Mouse (Mus musculus) heart, postnatal 0 days (tissue): Measurements from ENCODE around the gene Plce1. TPM values are rescaled to one million over a fixed set of nuclear protein-coding genes. Genes with fewer than 3 reads are reported as not detected.

Experiments
- ATAC-seq: fragments of 200-750 bp; cut with Nextera tagmentation; 2 replicates; pipeline ENCODE4 v1.8.0; 2017; ENCODE audit warnings: low read depth, moderate number of reproducible peaks, moderate library complexity; ENCODE audit not compliant: insufficient read depth
- DNase-seq: peaks from one replicate; pipeline ENCODE4 v3.0.0-alpha.2; 2016; ENCODE audit warnings: low spot score
- H3K27ac ChIP-seq: fragments of 300-500 bp; sonication (generic); 2 replicates; pipeline ENCODE4 v1.5.1; 2014; ENCODE audit warnings: low read depth, mild to moderate bottlenecking
- H3K27me3 ChIP-seq: fragments of 300-500 bp; sonication (generic); 2 replicates; pipeline ENCODE4 v1.6.1; 2014; ENCODE audit warnings: low read length, mixed read lengths; ENCODE audit not compliant: control insufficient read depth, insufficient read depth
- H3K36me3 ChIP-seq: fragments of 300-500 bp; sonication (generic); replicated peaks from 2 replicates; pipeline ENCODE4 v1.6.1; 2014; ENCODE audit warnings: low read length, mixed read lengths; ENCODE audit not compliant: control insufficient read depth, insufficient read depth
- H3K4me1 ChIP-seq: fragments of 300-500 bp; sonication (generic); 2 replicates; pipeline ENCODE4 v1.6.1; 2014; ENCODE audit warnings: antibody characterized with exemption; ENCODE audit not compliant: control insufficient read depth, insufficient read depth
- H3K4me2 ChIP-seq: fragments of 300-500 bp; sonication (generic); 2 replicates; pipeline ENCODE4 v1.6.1; 2014; ENCODE audit warnings: low read depth, mild to moderate bottlenecking, low read length, moderate library complexity
- H3K4me3 ChIP-seq: fragments of 300-500 bp; sonication (generic); 2 replicates; pipeline ENCODE4 v1.5.1; 2014; ENCODE audit warnings: low read depth, low read length
- H3K9ac ChIP-seq: fragments of 300-500 bp; sonication (generic); replicated peaks from 2 replicates; pipeline ENCODE4 v1.6.1; 2014; ENCODE audit warnings: low read depth, low read length, mixed read lengths
- H3K9me3 ChIP-seq: fragments of 300-500 bp; sonication (generic); replicated peaks from 2 replicates; pipeline ENCODE4 v1.6.1; 2016; ENCODE audit warnings: low read length; ENCODE audit not compliant: control insufficient read depth
- CTCF ChIP-seq: IDR thresholded peaks from 2 replicates; pipeline ENCODE4 v1.5.1; 2016; ENCODE audit warnings: antibody characterized with exemption, control low read depth, low read depth
- EP300 ChIP-seq: IDR thresholded peaks from 2 replicates; pipeline ENCODE4 v1.6.1; 2016; ENCODE audit warnings: antibody characterized with exemption, low read depth
- whole genome bisulfite sequencing: fragments of 180-500 bp; shearing (Covaris S2); extraction: QIAGEN DNeasy Blood & Tissue Kit; methylation state at CpG from one replicate; pipeline ENCODE4 v1.1.7; 2014; 5-methylcytosine and 5-hydroxymethylcytosine counted together
- polyA plus RNA-seq: library from polyadenylated mRNA; unstranded; fragments of >200 nt; fragmentation: Nextera tagmentation; extraction: Ambion mirVana; gene quantifications from 2 replicates; pipeline ENCODE4 v1.2.1, GENCODE M21; 2015
- total RNA-seq: library from RNA; depleted of rRNA; stranded (reverse); fragments of >200 nt; gene quantifications from 2 replicates; pipeline ENCODE4 v1.2.3, GENCODE M21; 2014; ENCODE audit warnings: low replicate concordance

Gene Plce1
- total and polyA plus RNA-seq, 2 experiments from 2014 or later, result 5.7 to 18.2 TPM

DNA sequence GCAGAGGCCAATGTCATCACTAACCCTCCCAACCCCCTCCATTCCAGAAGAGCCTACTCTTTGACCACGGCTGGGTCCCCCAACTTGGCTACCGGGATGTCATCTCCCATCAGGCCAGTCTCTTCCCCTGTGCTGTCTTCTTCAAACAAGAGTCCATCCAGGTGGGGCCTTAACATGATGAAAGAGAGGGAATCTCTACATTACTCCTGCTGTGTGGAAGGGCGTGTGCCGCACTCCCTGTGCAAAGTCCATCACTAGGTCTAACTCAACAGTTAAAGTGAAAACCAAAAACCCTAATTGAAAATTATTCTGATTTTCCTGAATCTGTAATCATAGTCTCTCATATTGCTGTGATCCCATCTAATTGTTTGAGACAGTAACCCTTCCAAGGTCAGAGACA lies 240.9 kb downstream of the Plce1 start:
- Histone ChIP-seq H3K4me3 (no peak overlapping the region), H3K27me3 (no peaks in the 10 kb centered on the region), H3K27ac (no peak overlapping the region), H3K4me1 (no peaks in the 10 kb centered on the region), H3K36me3 (peaks cover 37% of the 10 kb centered on the region), H3K4me2 (no peak overlapping the region), H3K9me3 (no peaks in the 10 kb centered on the region), H3K9ac (no peak overlapping the region)
- ATAC-seq (no peak), DNase-seq (no peak)
- 86% methylated on average over 4 of the region's 4 CpGs for WGBS
- TF ChIP-seq CTCF (no peak), EP300 (no peak)

DNA sequence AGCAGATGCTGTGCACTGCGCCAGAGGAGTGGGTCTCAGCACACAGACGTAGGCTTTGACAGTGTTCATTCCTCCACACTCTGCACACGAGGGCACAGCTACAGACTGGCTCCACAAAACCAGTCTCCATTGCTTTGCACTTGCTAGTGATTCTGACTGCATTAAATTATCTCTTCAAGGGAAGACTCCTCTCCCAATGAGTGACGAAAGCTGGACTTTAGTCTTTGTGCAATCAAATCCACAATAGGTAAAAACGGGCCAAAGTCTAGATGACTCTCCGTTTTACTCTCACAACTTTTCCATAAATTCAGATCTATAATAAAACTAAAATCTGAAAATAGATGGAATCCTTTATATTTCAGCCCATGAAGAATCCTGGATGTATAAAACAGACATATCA lies 242.1 kb downstream of the Plce1 start:
- 87% methylated on average over 6 of the region's 6 CpGs for WGBS
- H3K27ac ChIP-seq, result no peak overlapping the region
- no peaks in the 10 kb centered on the region for H3K4me1 ChIP-seq
- no peaks in the 10 kb centered on the region for H3K27me3 ChIP-seq
- H3K4me2 ChIP-seq, result no peak overlapping the region
- peaks cover 35% of the 10 kb centered on the region for H3K36me3 ChIP-seq
- no peak overlapping the region for H3K4me3 ChIP-seq
- H3K9me3 ChIP-seq, result no peaks in the 10 kb centered on the region
- H3K9ac ChIP-seq, result no peak overlapping the region
- ATAC-seq, result no peak
- DNase-seq, result no peak
- no peak for TF ChIP-seq CTCF
- TF ChIP-seq EP300, result no peak

DNA sequence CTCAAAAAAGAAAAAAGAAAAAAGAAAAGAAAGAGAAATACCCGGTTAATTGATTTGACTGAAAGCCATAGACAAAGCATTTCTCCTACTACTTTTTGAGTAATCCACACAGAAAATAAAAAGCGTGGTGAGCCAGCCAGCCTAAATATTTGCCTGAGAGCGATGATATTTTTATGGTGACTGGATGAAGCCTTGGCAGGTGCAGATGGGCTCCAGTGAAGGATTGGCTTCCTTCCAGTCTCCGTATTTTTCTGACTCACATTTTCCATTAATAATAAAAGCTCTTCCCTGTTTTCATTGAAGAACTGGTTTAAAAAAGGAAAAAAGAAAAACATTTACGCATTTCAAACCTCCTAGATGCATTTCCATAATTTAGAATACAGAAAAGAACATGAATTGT lies 243.1 kb downstream of the Plce1 start:
- Histone ChIP-seq H3K9ac (no peak overlapping the region), H3K27me3 (no peaks in the 10 kb centered on the region), H3K4me3 (no peak overlapping the region), H3K9me3 (no peaks in the 10 kb centered on the region), H3K4me2 (no peak overlapping the region), H3K36me3 (peaks cover 31% of the 10 kb centered on the region), H3K27ac (no peak overlapping the region), H3K4me1 (no peaks in the 10 kb centered on the region)
- DNase-seq (no peak), ATAC-seq (no peak)
- 46% methylated on average over 5 of the region's 5 CpGs for WGBS
- no peak for TF ChIP-seq EP300
- TF ChIP-seq CTCF, result no peak

DNA sequence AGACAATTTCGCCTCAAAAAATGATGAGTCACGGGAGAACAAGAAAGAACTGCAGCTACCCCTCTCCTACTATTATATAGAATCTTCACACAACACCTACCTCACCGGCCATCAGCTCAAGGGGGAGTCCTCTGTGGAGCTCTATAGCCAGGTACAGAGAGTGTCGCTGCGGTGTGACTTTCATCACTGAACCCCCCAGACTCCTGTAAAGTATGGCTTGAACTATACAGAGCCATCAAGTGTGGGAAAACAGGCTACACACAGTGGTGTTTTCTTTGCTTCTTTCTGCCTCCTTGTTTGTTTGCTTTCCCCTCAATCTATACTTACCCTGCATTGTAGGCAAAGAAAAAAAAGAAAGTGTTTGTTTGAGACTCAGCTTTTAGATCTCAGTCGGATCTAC lies 247.9 kb downstream of the Plce1 start:
- ATAC-seq, result no peak

DNA sequence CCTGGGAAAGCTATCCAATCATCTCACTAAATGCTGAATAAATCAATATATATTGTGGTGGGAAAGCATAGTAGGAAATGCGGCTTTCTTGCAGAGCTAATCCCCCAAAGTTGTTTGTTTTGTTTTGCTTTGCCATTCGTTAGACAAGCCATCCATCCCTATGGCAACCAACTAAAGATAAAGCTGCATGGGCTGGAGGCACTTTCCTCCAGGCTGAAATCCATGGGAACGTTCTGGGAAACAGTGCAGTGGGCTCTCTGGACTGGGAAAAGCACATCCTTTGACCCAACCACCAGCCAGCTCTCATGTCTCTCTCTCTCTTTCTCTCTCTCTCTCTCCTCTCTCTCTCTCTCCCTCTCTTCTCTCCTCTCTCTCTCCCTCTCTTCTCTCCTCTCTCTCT lies 248.4 kb downstream of the Plce1 start:
- Histone ChIP-seq H3K9me3 (no peaks in the 10 kb centered on the region), H3K27ac (no peak overlapping the region), H3K36me3 (peaks cover 31% of the 10 kb centered on the region), H3K4me3 (no peak overlapping the region), H3K4me1 (no peaks in the 10 kb centered on the region), H3K4me2 (no peak overlapping the region), H3K9ac (no peak overlapping the region), H3K27me3 (no peaks in the 10 kb centered on the region)
- ATAC-seq, result no peak
- TF ChIP-seq EP300 (no peak), CTCF (no peak)
- DNase-seq, result no peak
- WGBS, result 29% methylated on average over 3 of the region's 3 CpGs

More for the DNA sequence above, 247.9 kb downstream of the Plce1 start:
- no peak for DNase-seq
- Histone ChIP-seq H3K9me3 (no peaks in the 10 kb centered on the region), H3K4me3 (no peak overlapping the region), H3K27me3 (no peaks in the 10 kb centered on the region), H3K9ac (no peak overlapping the region), H3K27ac (no peak overlapping the region), H3K4me2 (no peak overlapping the region), H3K4me1 (no peaks in the 10 kb centered on the region), H3K36me3 (peaks cover 31% of the 10 kb centered on the region)
- TF ChIP-seq CTCF, result no peak
- TF ChIP-seq EP300, result no peak
- WGBS, result 60% methylated on average over 6 of the region's 6 CpGs

DNA sequence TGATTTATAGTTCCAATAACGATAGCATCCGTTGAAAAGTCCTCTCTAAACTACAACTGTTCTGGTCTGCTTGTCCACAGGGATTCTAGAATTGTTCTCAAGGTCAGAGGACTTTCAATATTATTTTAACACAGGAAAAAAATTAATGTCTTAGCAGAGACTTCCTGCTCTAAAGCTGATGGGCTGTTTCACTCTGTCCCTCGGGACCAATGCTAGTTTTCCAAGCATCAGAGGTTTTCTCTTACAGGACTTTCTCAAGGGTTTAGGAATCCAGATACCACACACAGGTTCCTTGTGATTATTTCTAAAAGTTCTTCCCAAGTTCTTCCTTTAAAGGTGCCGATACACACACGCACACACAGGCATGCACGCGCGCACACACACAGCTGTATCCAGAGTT lies 263.6 kb downstream of the Plce1 start:
- H3K27me3 ChIP-seq, result no peaks in the 10 kb centered on the region
- TF ChIP-seq EP300 (no peak), CTCF (no peak)
- no peak overlapping the region for H3K4me3 ChIP-seq
- no peak for ATAC-seq
- H3K9ac ChIP-seq, result no peak overlapping the region
- DNase-seq, result no peak
- H3K4me2 ChIP-seq, result no peak overlapping the region
- no peaks in the 10 kb centered on the region for H3K9me3 ChIP-seq
- peaks cover 9% of the 10 kb centered on the region for H3K36me3 ChIP-seq
- H3K27ac ChIP-seq, result no peak overlapping the region
- H3K4me1 ChIP-seq, result no peaks in the 10 kb centered on the region
- WGBS, result 77% methylated on average over 8 of the region's 8 CpGs
